Mouse (Mus musculus) central nervous system, embryonic 11.5 days (tissue): ENCODE results near the gene Bik. TPM values are rescaled to one million over a fixed set of nuclear protein-coding genes. Genes with fewer than 3 reads are reported as not detected.

Source experiments
- polyA plus RNA-seq: library from polyadenylated mRNA; depleted of rRNA; stranded (reverse); fragments of >200 nt; gene quantifications from 2 replicates; pipeline ENCODE4 v1.2.3, GENCODE M21; 2012; rRNA removed

The Bik gene
- 2.4 and 2.8 TPM in 2 replicates for polyA plus RNA-seq

GRCm38 (mm10) chr15:83526424-83527091 is at the start of gene Bik:
Gene Bik (plus strand): TSS chr15:83526862.

GRCm38 (mm10) chr15:83510805-83511405 is 15.8 kb upstream of the Bik start, which contains the start of gene Ttll1:
Gene Ttll1 (minus strand): TSS chr15:83510893.

GRCm38 (mm10) chr15:83563327-83563856 is 36.7 kb downstream of the Bik start, which contains the start of the genes Tspo and Mcat:
Gene Tspo (plus strand): TSS chr15:83563592.
Gene Mcat (minus strand): TSS chr15:83563787.

Other genes with a start within 250 kb of the Bik start
- gene Arfgap3, start 176.6 kb upstream of the Bik start, polyA plus RNA-seq, result 21.1 and 24.9 TPM in 2 replicates
- 43.7 and 61.4 TPM in 2 replicates for gene Pacsin2, start 62.3 kb upstream of the Bik start, polyA plus RNA-seq
- gene Ttll1, start 16.0 kb upstream of the Bik start, polyA plus RNA-seq, result 25.3 and 28.5 TPM in 2 replicates
- gene Tspo, start 36.7 kb downstream of the Bik start, polyA plus RNA-seq, result 18.0 and 19.1 TPM in 2 replicates
- gene Mcat, start 36.9 kb downstream of the Bik start, polyA plus RNA-seq, result 26.1 and 35.3 TPM in 2 replicates
- gene Ttll12, start 68.3 kb downstream of the Bik start, polyA plus RNA-seq, result 34.2 and 39.0 TPM in 2 replicates
- gene Scube1, start 198.2 kb downstream of the Bik start, polyA plus RNA-seq, result 37.6 and 52.2 TPM in 2 replicates